Mouse (Mus musculus) cerebral cortex, adult 2 months (tissue): Measurements from ENCODE around the gene Palm3.

Experiments
- WGBS: fragments of 180-500 bp; shearing (Covaris S2); methylation state at CpG from one replicate; pipeline ENCODE4 v1.1.7; 2018; 5-methylcytosine and 5-hydroxymethylcytosine counted together

Gene Palm3

DNA sequence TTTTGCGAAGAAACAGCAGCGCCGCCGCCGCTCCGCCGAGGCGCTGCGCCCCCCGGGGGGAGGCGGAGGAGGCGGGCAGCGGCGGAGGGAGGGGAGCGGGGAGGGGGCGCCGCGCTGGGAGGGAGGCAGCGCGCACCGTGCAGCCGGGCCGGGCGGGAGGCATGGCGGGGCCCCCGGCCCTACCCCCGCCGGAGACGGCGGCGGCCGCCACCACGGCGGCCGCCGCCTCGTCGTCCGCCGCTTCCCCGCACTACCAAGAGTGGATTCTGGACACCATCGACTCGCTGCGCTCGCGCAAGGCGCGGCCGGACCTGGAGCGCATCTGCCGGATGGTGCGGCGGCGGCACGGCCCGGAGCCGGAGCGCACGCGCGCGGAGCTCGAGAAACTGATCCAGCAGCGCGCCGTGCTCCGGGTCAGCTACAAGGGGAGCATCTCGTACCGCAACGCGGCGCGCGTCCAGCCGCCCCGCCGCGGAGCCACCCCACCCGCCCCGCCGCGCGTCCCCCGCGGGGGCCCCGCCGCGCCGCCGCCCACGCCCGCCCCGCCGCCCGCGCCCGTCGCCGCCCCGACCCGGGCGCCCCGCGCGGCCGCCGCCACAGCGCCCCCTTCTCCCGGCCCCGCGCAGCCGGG, 23.6 kb upstream of the Palm3 start, which contains the start of gene Samd1:
TSS of gene Samd1 (plus strand) at position 162 of the 631 bp plus-strand sequence.
- 9% methylated on average over 102 of the region's 112 CpGs for WGBS

DNA sequence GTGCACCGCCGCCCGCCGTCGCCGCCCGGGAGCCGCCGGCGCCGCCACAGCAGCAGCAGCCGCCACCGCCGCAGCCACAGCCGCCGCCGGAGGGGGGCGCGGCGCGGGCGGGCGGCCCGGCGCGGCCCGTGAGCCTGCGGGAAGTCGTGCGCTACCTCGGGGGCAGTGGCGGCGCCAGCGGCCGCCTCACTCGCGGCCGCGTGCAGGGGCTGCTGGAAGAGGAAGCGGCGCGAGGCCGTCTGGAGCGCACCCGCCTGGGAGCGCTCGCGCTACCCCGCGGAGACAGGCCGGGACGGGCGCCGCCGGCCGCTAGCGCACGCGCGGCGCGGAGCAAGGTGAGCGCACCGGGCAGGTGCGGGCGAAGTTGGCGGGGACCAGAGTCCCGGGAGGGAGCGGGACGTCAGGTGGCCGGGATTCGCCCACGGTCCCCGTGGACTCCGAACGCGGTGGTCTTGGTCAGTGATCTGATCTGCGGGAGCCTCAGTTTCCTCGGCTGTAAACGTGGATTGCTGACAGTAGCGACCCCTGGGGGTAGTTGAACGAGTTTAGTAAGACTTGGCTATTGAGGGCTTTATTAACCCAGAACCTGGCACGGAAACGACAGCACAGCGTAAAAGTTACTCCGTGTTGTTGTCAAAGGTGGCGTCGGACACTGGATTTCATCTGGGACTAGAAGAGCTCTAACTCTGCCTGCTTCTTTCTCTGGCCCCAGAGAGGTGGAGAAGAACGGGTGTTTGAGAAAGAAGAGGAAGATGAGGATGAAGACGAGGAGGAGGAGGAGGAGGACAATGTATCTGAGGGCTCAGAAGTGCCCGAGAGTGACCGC, 22.8 kb upstream of the Palm3 start:
- WGBS, result 7% methylated on average over 91 of the region's 92 CpGs

DNA sequence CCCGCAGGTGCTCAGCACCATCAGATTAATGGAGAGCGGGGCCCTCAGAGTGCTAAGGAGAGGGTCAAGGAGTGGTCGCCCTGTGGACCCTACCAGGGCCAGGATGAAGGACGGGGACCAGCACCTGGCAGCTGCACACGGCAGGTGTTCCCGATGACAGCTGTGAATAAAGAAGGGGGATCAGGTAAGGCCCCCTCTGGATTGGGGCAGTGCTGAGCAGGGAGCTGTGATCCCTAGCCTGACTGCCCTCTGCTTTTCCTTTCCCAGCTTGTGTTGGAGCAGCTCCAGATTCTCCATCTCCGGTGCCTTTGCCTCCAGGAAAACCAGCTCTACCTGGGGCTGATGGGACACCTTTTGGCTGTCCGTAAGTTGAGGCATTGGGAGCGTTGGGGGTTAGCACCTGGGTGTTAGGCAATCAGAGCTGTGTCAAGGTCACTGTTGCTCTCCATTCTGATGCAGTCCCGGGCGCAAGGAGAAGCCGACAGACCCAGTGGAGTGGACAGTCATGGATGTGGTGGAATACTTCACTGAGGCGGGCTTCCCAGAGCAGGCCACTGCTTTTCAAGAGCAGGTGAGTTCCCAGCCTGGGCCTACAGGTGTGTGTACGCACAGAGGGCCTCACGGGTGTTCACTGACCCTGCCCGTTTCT, 22.1 kb upstream of the Palm3 start:
- 69% methylated on average over 16 of the region's 16 CpGs for WGBS

DNA sequence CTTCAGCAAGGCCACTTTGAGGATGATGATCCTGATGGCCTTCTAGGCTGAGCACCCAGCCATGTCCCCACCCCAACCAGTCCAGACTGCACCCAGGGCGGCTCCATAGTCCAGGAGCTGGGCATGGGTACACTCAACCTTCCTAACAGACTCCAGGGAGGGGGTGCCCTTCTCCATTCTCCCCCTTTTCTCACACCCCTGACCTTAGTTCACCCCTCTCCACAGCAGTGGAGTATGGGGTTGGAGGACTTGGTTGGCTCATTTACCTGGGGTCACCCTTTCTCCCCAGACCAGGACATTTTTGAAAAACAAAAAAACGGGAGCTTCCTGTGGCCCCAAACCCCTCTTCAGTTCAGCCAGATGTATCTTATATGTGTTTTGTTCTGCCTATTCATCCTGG, 21.4 kb upstream of the Palm3 start:
- 98% methylated on average over 2 of the region's 2 CpGs for WGBS

DNA sequence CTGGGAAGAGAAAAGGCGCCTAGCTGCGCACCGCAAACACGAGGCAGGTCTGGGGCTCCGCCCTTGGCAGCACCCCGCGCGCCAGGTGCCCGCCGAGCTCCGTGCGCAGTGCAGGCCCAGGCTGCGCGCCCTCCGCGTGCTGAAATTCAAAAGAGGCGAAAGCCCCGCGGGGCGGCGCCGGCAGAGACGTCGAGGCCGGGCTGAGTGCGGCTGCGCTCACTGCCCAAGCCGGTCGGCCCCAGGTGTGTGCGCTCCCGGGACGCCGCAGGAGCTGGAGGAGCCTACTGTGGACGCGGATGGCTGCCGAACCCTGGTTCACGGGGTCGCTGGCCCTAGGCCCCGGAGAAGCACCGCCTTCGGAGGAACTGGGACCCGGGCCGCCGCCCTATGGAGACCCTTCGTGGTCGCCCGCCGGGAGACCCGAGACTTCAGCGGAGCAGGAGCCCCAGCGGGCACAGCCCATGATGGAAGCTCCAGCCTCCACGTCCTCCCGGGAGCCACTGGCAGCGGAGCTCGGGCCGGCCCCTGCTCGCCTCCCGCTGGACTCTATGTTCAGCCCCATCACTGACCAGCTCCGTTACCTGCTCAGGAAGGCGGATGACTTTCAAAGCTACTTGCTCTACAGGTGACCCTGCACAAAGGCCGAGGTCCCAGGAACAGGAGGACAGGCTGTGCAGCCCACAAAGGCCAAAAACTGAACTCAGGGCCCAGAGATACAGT, 19.8 kb upstream of the Palm3 start, which contains the start of gene 1700067K01Rik:
TSS of gene 1700067K01Rik (plus strand) at position 222 of the 720 bp plus-strand sequence.
- 59% methylated on average over 61 of the region's 61 CpGs for WGBS

DNA sequence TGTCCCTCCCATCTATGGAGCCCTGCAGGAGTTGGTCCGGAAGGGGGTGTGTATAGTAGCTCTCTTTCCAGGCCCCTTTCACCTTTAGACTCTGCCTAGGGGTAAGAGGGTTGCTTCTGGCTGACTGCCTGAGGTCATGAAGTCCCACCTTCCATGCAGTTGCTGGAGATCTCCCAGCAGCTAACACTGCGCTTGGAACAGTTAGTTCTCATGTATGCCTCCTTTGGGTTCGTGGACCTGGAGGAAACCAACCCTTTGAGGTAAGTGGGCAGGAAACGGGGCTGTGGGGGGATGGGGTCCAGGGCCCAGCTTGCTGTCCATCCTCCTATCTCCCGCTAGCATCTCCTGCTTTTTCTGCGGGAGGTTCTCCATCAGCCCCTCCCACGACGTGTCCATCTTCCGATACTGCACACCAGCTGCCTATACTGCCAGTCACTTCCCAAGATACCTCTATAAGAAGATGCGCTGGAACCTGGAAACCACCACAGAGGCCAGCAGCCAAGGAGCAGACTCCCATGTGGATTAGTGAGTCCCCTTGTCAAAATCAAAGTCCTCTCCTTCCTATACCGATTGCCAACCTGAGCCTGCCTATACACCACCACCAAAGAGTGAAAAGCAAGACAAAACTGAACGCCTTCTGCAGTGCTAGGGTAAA, 18.2 kb upstream of the Palm3 start:
- WGBS, result 57% methylated on average over 12 of the region's 12 CpGs

DNA sequence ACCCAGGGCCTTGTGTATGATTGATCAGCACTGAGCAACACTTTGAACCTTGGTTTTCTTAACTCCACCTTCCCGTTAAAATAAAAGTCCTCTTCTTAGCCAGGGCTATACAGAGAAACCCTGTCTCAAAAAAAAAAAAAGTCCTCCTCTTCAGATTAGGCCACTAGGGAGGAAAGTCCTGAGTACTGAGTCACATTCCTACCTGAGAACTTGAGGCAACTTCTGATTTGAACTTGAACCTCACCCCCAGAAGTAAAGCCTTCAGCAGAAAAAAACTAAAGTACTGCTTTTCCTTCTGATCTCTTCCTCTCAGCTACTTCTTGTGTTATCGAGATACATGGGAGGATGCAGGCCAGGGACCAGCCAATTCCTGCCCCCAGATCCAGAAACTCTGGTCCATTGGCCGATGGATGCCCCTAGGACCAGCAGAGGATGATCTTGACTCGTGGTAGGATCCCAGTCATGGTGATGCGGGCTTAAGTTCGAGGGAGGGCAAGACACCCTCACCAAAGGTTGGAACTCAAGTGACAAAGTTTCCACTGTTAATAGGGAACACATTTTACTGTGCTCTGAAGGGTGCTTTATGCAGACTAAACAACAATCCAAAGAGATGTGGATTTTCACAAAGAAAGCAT, 17.5 kb upstream of the Palm3 start:
- 52% methylated on average over 6 of the region's 6 CpGs for WGBS

DNA sequence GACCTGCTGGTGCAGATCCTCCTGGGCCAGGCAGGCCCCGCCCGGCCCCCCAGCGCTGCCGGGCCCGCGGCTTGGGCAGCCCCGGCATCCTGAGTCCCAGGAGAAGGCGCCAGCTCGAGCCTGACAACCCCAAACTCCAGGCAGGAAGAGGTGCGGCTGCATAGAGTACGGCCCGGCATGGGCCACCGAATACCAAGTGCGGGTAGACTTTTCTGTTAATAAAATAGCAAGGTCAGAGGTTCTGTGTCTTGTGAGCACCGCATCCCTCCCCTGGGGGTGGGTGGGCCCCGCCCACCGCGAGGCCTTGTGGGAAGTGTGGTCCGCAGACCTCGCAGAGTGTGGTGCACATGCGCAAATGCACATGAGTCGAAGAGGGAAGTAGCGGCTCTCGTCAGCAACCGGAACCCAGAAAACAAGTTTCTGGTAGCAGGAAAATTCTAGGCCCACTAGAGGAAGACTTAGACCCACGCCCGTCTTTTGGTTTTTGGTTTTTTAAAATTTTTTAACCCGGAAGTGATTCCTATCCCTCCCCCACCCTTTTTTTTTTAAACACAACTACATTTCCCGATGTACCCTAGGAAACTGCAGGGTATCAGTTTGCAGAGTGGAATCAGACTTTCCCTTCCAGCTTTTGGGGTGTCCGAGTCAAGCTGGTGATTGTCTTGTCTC, 16.6 kb upstream of the Palm3 start:
- WGBS, result under 1% methylated on average over 30 of the region's 30 CpGs

DNA sequence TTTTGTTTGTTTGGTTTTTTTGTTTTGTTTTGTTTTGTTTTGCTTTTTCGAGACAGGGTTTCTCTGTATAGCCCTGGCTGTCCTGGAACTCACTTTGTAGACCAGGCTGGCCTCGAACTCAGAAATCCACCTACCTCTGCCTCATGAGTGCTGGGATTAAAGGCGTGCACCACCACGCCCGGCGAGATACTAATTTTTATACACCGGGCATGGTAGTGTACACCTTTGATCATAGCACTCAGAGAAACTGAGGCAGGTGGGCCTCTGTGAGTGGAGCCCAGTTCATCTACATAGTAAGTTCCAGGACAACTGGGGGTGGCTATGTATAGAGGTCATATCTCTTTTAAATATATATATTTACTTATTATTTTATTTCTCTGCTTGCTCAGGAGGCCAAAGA, 15.8 kb upstream of the Palm3 start:
- 92% methylated on average over 7 of the region's 7 CpGs for WGBS

DNA sequence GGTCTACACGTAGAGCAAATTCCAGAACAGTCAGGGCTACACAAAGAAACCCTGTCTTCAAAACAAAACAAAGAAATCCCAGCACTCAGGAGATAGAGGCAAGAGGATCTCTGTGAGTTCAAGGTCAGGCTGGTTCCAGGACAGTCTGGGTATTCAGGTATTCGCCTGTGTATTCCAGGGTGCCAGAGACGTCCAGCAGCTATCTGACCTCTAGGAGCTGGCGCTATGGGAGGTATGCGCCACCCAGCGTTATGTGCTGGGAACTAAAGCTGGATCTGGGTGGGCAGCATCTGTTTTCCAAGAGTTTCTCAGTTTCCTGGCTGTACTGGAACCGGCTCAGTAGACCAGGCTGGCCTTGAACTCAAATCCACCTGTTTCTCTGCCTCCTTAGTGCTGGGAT, 12.9 kb upstream of the Palm3 start:
- 40% methylated on average over 7 of the region's 7 CpGs for WGBS

DNA sequence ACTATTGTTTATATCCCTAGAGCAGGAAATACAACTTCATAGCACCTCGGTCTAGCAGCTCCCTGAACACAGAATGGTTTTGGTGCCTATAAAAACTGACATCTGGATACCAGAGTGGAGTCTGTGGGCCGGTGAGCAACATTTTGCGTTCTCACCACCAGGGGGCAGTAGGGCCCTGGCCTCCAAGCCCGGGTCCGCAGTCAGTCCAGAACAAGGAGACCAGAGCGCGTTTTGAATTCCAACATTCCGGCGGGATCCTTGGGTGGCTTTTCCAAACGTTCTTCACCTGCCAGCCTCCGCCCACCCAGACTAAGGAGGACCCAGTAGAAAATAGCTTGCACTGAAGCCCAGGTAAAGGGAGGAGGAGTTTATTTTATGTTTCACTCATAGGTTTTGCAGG, 11.4 kb upstream of the Palm3 start:
- WGBS, result 2% methylated on average over 11 of the region's 11 CpGs

DNA sequence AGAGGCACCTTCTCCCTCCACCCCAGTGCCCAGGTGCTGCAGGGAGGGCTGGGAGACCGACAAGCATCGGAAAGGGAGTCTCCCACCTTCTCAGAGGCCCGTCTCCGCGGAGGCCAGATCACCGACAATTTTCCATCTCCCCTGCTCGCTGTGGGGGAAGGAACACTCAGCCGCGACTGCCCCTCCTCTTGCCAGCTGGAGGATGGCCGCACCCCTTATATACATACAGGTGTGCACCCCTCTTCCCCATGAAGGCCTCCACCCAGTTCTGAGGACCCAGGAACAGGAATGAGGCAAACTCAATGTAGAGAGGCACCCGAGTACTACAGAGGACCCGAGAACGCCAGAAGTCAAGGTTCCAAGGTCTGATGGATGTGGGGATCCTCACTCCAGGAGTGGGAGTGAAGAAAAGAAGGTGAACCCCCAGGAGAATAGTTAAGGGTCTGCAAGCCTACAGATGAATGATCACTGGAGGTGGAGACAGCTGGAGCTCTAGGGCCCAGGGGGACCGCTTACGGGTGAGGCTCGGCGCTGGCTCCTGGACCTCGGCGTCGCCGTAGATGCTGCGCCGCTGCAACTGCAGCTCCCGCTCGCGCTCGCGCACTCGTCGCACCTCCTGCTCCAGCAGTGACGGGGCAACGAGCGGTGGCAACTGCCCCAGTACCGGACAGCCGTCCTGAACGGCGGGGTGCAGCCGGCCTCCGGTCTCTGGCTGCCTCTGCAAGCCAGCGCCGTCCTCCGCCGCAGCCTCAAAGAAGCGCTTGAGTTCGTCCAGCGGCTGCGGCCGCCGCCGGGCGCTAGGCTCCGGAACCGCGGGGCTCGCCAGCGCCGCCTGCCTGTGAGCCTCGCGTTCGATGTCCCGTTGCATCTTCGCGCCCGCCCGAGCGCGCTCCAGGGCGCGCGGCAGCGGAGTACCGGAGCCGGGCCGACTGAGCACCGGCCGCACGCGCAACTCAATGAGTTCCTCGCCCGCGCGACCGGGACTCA, 10.4 kb upstream of the Palm3 start:
- WGBS, result 4% methylated on average over 83 of the region's 83 CpGs

DNA sequence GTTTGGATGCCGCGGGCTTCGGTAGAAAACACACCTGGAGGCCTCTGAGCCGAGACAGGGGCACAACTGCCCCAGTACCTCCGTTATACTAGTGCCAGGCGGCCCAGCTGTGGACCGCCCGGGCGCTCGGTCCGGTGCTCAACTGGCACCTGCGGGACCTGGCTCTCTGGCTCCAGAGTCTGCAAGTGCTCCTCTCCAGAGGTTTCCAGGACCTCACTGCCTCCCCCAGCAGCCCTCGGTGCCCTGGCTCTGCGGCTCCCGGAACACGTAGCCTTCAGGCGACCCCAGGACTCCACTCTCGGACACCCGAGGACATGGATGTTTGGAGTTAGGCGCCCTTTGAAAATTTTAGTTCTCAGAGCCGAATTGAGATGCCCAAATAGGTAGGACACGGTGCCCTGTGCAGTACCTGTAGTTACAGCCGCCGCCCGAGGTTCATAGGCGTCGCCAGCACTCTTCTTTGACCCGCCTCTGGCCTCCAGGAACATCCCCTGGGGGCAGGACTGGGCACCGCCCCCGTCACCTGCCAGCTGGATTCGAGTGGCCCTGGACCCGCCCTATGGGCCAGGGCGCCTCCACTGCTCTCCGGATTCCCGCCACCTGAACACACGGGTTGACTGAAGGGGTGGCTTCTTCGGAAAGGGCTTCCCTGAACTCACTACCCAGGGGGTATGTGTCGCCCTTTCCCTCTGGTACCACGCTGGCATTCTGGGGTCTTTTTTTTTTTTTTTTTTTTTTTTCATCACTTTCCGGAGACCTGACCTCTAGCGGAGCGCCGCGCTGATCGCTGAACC, 9.4 kb upstream of the Palm3 start, which contains the start of gene 2210011C24Rik:
TSS of gene 2210011C24Rik (minus strand) at position 467 of the 794 bp plus-strand sequence.
- 1% methylated on average over 45 of the region's 45 CpGs for WGBS

DNA sequence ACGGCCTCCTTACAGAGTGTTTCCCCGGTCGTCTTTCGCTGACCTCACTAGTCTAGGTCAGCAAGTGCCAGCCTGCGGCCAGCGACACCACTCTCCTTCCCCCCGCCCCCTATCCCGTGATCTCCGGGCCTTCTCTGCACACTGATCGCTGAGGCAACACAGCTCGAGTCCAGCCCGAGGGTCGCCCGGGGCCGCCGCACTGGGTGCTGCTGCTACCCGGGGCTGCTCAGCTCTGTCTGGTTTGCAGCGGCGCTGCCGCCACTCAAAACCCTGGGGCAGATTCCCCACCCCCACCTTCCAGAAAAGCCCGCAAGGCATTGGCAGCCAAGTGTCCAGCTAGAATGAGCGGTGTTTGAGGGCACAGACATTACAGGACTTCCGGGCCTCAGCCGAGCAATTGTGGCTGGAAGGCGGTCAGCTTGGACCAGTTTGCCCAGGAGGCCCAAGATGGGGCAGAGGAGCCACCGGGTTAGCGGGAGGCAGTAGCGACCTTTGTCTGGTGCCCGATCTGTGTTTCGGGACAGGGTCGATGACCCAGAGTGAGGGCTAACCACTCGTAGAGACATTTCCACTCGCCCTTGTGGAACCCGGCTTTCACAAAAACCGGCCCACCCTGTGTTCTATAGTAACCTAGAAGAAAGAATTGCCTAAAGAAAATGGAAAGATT, 8.6 kb upstream of the Palm3 start:
- whole genome bisulfite sequencing, result 31% methylated on average over 35 of the region's 35 CpGs

DNA sequence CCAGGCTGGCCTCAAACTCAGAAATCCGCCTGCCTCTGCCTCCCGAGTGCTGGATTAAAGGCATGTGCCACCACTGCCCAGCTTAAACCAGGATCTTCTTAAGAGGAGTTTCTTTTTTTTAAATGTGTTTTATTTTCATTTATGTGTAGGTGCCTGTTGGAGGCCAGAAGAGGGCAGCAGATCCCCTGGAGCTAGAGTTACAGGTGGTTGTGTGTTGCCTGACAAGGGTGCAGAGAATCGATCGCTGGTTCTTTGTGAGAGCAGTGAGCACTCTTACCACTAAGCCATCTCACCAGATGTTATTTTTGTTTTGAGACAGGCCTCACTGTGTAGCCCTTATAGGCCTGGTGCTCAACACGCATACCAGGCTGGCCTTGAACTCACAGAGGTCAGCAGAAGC, 5.4 kb upstream of the Palm3 start:
- 97% methylated on average over 5 of the region's 5 CpGs for WGBS

DNA sequence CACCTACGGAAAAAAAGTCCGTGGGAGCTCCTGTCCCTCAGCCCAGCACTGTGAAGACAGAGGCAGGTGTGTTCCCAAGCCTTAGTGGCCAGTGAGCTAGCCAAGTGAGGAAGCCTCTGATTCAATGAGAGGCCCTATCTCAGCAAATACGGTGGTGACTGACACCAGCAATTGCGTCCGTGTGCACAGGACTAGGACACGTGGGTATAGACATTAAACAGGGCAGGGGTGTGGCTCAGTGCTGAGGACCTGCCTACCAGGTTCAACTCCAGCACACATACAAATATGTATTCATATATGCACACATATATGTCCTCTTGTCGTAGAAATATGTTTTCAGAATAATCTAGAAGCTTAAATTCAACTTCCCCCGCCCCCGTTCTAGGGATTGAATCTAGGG, 1.5 kb upstream of the Palm3 start:
- WGBS, result 83% methylated on average over 9 of the region's 9 CpGs

DNA sequence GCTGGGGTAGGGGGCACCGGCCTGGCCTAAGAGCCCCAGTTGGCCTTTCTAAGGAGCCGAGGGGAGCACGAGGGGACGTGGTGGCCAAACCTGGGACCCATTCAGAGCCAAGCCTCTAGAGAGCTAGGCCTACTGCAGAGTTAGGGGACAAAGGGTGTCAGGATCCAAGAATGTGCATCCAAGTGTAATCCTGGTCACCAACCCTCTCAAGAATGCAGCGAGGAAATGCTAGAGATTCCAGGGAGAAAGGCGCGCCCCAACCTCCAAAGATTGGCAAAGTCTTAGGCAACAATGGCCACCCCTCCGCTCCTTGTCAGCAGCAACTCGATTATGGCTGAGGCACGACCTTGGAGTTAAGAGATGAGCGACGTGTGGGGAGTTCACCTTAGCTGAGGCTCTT, 298 bp downstream of the Palm3 start:
- 58% methylated on average over 12 of the region's 12 CpGs for WGBS

DNA sequence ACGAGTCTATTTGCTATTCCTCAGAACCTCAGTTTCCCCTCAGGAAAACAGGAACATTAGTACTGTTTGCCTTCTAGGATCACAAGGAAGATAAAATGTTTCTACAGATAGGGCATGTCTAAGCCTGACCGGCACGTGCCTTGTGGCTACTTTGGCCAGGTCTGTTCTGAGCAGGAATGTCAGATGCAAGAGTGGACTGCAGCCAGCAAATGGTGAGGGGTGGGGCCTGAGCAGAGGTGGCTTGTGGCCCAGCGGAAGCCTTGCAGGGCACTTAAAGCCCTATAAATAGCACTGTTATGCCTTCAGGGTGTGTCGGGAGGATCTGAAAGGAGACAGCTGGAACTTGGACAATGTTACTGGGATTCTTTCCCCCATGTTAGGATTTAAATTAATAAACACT, 1.8 kb downstream of the Palm3 start:
- 64% methylated on average over 5 of the region's 5 CpGs for WGBS
